Mouse (Mus musculus) liver, embryonic 14.5 days (tissue): ENCODE data around the gene Sh3bp4.

Experiments
- CTCF ChIP-seq: IDR thresholded peaks from 2 replicates; pipeline ENCODE4 v1.5.1; 2016; ENCODE audit warnings: antibody characterized with exemption, low read depth, control low read depth
- EP300 ChIP-seq: IDR thresholded peaks from 2 replicates; pipeline ENCODE4 v1.6.1; 2016; ENCODE audit warnings: antibody characterized with exemption, low read depth

DNA sequence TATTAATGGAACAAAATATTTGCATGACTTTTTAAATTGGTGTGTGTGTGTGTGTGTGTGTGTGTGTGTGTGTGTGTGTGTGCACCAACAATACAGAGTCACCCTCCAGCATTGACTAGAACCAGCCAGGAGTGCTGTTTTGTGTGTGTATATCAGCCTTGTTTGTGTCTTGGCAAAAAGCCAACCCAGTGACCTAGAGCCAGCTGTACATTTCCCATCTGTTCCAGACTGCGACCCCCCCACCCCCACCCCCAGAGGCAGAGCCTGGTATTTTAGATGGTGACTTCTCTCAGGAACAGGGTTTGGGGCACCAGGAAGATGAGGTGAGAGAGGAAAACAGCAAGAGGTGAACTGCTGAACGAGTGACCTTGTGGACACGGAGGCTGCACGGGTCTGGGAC, 24.2 kb downstream of the Sh3bp4 start:
- TF ChIP-seq EP300 (no peak), CTCF (no peak)
